Mouse (Mus musculus): ENCODE results near the gene Hsd17b1. TPM values are rescaled to one million over a fixed set of nuclear protein-coding genes. Genes with fewer than 3 reads are reported as not detected.

Gene Hsd17b1
- total RNA-seq, 2 experiments from 2014 or later, result 0.18 TPM; not detected in 1

GRCm38 (mm10) chr11:101081659-101082058 lies 3.4 kb downstream of the Hsd17b1 start:
- no peak for DNase-seq
- TF ChIP-seq CTCF (IDR thresholded peaks at IDR 0.05), result no peak
- Histone ChIP-seq H3K4me3 (peak overlapping the region; percentile 78), H3K27ac (peak overlapping the region; percentile 97)
- intact Hi-C loops (cut with DNase I), result loop anchor here (5.0 kb wide), 1 partner anchor 96 kb away; the partner anchor contains the start of gene Ccr10

- DNase-seq, result peak; percentile 89
- intact Hi-C loops (cut with DNase I), result loop anchor here (5.0 kb wide), 1 partner anchor 95 kb away; the partner anchor contains the start of gene Ccr10
- TF ChIP-seq CTCF (IDR thresholded peaks at IDR 0.05), result peak; percentile 48
- H3K4me3 ChIP-seq, result peak within 1 kb of the TSS; percentile 78
- peak within 1 kb of the TSS; percentile 97 for H3K27ac ChIP-seq
These were observed 4.2 kb downstream of the Hsd17b1 start, which contains the start of gene Coasy for GRCm38 (mm10) chr11:101082208-101083082. Coasy (plus strand) TSS chr11:101082565.

DNA sequence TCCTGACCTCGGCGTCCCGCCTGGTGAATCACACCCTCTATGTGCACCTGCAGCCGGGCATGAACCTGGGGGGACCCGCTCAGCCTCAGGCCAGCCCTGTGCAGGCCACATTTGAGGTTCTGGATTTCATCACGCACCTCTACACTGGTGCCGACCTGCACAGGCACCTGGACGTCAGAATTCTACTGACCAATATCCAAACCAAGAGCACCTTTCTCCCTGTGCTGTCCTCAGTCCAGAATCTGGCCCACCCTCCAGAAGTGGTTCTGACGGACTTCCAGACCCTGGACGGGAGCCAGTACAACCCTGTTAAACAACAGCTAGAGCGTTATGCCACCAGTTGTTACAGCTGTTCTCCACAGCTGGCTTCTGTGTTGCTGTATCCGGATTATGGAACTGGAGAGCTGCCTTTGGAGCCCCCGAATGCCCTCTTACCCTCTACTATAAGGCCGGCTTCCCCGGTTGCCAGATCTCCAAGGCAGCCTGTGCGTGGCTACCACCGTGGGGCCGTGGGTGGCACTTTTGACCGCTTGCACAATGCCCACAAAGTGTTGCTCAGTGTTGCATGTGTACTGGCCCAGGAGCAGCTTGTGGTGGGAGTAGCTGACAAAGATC lies 5.0 kb downstream of the Hsd17b1 start:
- TF ChIP-seq CTCF (IDR thresholded peaks at IDR 0.05), result no peak
- Histone ChIP-seq H3K27ac (peak overlapping the region; percentile 97), H3K4me3 (peak overlapping the region; percentile 78)
- intact Hi-C loops (cut with DNase I), result loop anchor here (5.0 kb wide), 1 partner anchor 94 kb away; the partner anchor contains the start of gene Ccr10
- DNase-seq, result no peak

- no peak for TF ChIP-seq CTCF (IDR thresholded peaks at IDR 0.05)
- intact Hi-C loops (cut with DNase I), result loop anchor here (5.0 kb wide), 1 partner anchor 93 kb away; the partner anchor contains the start of gene Ccr10
These were observed 6.0 kb downstream of the Hsd17b1 start for GRCm38 (mm10) chr11:101084246-101084645.

GRCm38 (mm10) chr11:101084811-101085210 lies 6.6 kb downstream of the Hsd17b1 start:
- intact Hi-C loops (cut with DNase I), result loop anchor here (5.0 kb wide), 1 partner anchor 92 kb away; the partner anchor contains the start of gene Ccr10
- no peak for TF ChIP-seq CTCF (IDR thresholded peaks at IDR 0.05)
- Histone ChIP-seq H3K4me3 (no peak overlapping the region), H3K27ac (no peak overlapping the region)
- DNase-seq, result no peak

More at GRCm38 (mm10) chr11:101084246-101084645, 6.0 kb downstream of the Hsd17b1 start:
- no peak for DNase-seq
- Histone ChIP-seq H3K4me3 (no peak overlapping the region), H3K27ac (0 out of 2 replicates have a peak overlapping the region, but pooled peaks have one; percentile 28)

DNA sequence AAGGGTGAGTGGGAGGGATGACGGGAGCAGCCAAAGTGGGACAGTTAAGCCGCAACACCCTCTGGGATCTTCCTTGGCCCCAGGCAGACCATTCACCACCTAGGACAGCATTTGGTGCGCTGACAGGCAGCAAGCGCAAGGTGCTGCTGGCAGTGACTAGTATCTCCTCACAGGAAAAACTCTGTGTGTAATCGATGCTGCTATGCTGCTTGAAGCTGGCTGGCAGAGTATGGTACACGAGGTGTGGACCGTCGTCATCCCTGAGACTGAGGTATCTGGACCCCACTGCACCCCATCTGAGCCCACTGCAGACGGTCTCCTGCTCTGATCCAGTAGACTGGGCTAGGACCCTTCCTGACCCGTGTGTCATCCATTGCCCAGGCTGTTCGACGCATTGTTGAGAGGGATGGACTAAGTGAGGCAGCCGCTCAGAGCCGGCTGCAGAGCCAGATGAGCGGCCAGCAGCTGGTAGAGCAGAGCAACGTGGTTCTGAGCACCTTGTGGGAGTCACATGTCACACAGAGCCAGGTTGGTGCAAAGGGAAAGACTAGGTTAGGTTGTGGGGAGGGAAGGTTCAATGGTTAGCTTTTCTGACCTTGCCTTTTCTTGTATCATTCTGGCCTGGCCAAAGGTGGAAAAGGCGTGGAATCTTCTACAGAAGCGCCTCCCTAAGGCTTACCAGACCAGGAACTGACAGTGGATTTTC lies 7.6 kb downstream of the Hsd17b1 start:
- no peak for TF ChIP-seq CTCF (IDR thresholded peaks at IDR 0.05)
- intact Hi-C loops (cut with DNase I), result no loop called here
- peak overlapping the region; percentile 84 for H3K4me3 ChIP-seq
- DNase-seq, result no peak
- peak overlapping the region; percentile 93 for H3K27ac ChIP-seq

DNA sequence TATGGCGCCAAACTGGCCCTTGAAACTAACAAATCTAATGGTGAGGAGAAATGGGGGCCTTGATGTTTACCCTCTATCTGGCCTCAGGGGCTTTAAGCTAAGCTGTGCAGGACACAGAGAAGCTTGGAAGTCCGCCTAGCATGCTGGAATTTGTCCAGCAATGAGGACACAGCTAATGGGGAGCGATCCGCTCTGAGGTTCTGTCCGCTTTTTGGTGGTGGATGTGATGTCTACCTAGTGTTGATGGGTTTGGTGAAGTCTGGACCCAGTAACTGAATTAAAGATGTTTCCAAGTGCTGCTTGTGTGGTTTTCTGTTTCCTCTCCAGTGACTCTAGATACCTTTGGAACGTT lies 8.1 kb downstream of the Hsd17b1 start:
- DNase-seq, result peak; percentile 38
- no peak for TF ChIP-seq CTCF (IDR thresholded peaks at IDR 0.05)
- peak overlapping the region; percentile 93 for H3K27ac ChIP-seq
- intact Hi-C loops (cut with DNase I), result no loop called here
- H3K4me3 ChIP-seq, result peak overlapping the region; percentile 84

GRCm38 (mm10) chr11:101086756-101087681 lies 8.8 kb downstream of the Hsd17b1 start, which contains the start of gene Mlx:
Mlx (plus strand) TSS chr11:101087277.
- intact Hi-C loops (cut with DNase I), result no loop called here
- peak; percentile 93 for DNase-seq
- H3K4me3 ChIP-seq, result peak within 1 kb of the TSS; percentile 84
- H3K27ac ChIP-seq, result peak within 1 kb of the TSS; percentile 93
- TF ChIP-seq CTCF (IDR thresholded peaks at IDR 0.05), result no peak

DNA sequence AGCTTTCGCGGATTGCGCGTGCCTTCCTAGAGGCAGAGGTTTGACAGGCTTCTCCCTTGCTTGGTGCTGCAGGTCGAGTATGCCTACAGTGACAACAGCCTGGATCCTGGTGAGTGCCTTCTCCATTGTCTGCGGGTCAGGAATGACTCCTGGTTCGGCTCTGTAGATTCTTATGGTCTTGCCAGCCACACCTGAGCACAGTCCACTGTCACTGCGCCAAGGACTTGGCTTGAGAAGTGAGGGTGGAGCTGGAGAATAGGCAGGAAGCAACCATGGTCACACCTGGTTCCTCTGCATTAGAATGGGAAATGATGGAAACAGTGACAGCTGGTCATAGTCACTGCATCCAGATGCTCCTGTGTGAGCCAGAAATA lies 9.5 kb downstream of the Hsd17b1 start:
- Histone ChIP-seq H3K4me3 (peak overlapping the region; percentile 84), H3K27ac (peak overlapping the region; percentile 93)
- intact Hi-C loops (cut with DNase I), result no loop called here
- TF ChIP-seq CTCF (IDR thresholded peaks at IDR 0.05), result no peak
- DNase-seq, result no peak

- TF ChIP-seq CTCF (IDR thresholded peaks at IDR 0.05), result no peak
- no peak overlapping the region for H3K27ac ChIP-seq
- intact Hi-C loops (cut with DNase I), result no loop called here
These were observed 11.7 kb downstream of the Hsd17b1 start for GRCm38 (mm10) chr11:101089931-101090330.

GRCm38 (mm10) chr11:101094930-101095313 lies 16.7 kb downstream of the Hsd17b1 start:
- no peak for DNase-seq
- TF ChIP-seq CTCF (IDR thresholded peaks at IDR 0.05), result no peak
- peak overlapping the region; percentile 99 for H3K27ac ChIP-seq
- peak overlapping the region; percentile 100 for H3K4me3 ChIP-seq
- intact Hi-C loops (cut with DNase I), result loop anchor here (1.0 kb wide), 1 partner anchor 78 kb away; no protein-coding TSS in a partner anchor

More at GRCm38 (mm10) chr11:101089931-101090330, 11.7 kb downstream of the Hsd17b1 start:
- no peak for DNase-seq
- H3K4me3 ChIP-seq, result no peak overlapping the region
